Mouse (Mus musculus): ENCODE data around the gene H2-Q2. TPM values are rescaled to one million over a fixed set of nuclear protein-coding genes. Genes with fewer than 3 reads are reported as not detected.
A peak's percentile ranks its signal among the peaks of the same experiment; 100 is the strongest.
"Not testable (repeated sequence)": the region's sequence is repeated elsewhere in the genome, so short reads cannot be mapped to it uniquely, and the experiment has no call there.

Gene H2-Q2
- total RNA-seq, 2 experiments from 2014 or later, result 1.7 to 1.8 TPM

GRCm38 (mm10) chr17:35354071-35354470 lies 12.0 kb downstream of the H2-Q2 start:
- intact Hi-C loops (cut with DNase I), result no loop called here
- DNase-seq (ENCODE audit: extremely low spot score in 1 of 2, low spot score in 2 of 2), result no peak

DNA sequence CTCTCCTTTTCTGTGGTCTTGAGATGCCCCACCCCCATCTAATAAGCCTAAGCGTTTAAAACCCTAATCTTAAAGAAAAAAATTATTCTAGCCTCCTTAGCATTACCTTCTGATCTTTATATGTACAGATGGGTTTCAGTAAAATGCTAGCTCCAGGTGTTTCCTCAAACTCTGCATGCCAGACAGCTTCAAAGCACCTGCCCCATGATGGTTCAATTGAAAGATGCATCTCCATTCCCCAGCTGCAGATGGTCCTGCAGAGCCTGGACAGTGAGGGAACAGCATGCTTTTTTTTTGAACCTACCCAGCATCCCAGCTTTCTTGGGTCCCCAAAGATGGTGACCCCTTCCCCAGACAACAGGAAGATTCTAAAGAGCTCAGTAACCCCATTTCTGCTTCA lies 15.0 kb downstream of the H2-Q2 start:
- no peak for DNase-seq (ENCODE audit: extremely low spot score in 1 of 2, low spot score in 2 of 2)
- intact Hi-C loops (cut with DNase I), result loop anchor here (5.0 kb wide), 1 partner anchor 40 kb away; no protein-coding TSS in a partner anchor

DNA sequence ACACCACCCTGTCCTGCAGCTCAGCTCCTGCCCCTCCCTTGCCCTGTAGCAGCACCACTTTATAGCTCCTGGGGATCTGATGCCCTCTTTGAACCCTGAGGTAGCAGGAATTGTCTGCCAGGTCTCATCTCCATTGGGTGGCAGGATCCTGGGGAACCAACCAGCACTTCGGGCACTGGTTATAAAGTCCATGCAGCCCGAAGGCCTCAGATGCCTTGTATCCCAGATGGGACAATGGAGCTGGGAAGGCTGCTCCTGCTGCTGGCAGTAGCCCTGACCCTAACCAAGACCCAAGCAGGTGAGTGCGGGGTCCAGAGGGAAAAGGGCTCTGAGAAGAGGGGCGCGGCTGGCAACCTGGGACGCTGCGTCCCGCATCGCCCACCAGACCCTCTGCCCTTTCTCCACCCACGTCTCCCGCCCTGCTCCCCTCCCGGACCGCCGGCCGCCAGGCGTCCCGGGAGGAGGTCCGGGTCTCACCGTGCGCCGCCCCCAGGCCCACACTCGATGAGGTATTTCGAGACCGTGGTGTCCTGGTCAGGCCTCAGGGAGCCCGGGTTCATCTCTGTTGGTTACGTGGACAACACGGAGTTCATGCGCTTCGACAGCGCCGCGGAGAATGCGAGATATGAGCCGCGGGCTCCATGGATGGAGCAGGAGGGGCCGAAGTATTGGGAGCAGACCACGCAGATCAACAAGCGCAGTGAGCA lies 16.9 kb downstream of the H2-Q2 start:
- intact Hi-C loops (cut with DNase I), result loop anchor here (5.0 kb wide), 1 partner anchor 42 kb away; no protein-coding TSS in a partner anchor
- DNase-seq (ENCODE audit: extremely low spot score in 1 of 2, low spot score in 2 of 2), result no peak

- no peak for DNase-seq (ENCODE audit: extremely low spot score in 1 of 2, low spot score in 2 of 2)
Measured at GRCm38 (mm10) chr17:35359470-35359862, 17.4 kb downstream of the H2-Q2 start.

DNA sequence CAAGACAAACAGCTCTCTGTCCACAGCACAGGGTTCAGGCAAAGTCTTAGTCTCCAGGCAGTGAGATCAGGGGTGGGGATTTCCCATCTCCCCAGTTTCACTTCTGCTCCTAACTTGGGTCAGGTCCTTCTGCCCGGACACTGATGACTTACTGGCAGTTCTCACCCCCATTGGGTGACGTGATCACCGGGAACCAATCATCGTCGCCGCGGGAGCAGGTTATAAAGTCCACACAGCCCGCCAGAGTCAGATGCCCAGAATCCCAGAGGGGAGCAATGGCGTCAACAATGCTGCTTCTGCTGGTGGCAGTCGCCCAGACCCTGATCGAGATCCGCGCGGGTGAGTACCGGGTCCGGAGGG lies 37.3 kb downstream of the H2-Q2 start, which contains the start of gene H2-Q4:
Gene H2-Q4 (plus strand): TSS at position 249 of the 360 bp plus-strand sequence.
- intact Hi-C loops (cut with DNase I), result no loop called here
- peak; percentile 64 to 91 for DNase-seq (ENCODE audit: extremely low spot score in 1 of 2, low spot score in 2 of 2)

More at GRCm38 (mm10) chr17:35359470-35359862, 17.4 kb downstream of the H2-Q2 start:
- intact Hi-C loops (cut with DNase I), result loop anchor here (5.0 kb wide), 1 partner anchor 42 kb away; no protein-coding TSS in a partner anchor

DNA sequence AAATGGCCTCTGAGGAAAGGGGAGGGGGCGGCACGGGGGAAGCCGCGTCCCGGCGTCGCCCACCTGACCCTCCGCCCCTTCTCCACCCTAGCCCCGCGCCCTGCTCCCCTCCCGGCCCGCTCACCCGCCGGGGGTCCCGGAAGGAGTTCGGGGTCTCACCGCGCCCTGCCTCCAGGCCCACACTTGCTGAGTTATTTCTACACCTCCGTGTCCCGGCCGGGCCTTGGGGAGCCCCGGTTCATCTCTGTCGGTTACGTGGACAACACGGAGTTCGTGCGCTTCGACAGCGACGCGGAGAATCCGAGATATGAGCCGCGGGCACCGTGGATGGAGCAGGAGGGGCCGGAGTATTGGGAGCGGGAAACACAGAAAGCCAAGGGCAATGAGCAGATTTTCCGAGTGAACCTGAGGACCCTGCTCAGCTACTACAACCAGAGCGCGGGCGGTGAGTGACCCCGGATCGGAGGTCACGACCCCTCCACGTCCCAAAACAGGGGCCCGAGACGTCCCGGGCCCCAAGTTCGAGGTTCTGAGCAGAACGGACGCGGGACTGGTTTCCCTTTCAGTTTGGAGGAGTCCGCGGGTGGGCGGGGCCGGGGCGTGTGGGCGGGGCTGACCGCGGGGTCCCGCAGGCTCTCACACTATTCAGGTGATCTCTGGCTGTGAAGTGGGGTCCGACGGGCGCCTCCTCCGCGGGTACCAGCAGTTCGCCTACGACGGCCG lies 37.8 kb downstream of the H2-Q2 start:
- DNase-seq (ENCODE audit: extremely low spot score in 1 of 2, low spot score in 2 of 2), result peak in 1 of 2 experiments; percentile 47
- intact Hi-C loops (cut with DNase I), result no loop called here

- intact Hi-C loops (cut with DNase I); DNase-seq (ENCODE audit: extremely low spot score in 1 of 2, low spot score in 2 of 2): not testable (repeated sequence)
Measured at GRCm38 (mm10) chr17:35389796-35390195, 47.8 kb downstream of the H2-Q2 start.

DNA sequence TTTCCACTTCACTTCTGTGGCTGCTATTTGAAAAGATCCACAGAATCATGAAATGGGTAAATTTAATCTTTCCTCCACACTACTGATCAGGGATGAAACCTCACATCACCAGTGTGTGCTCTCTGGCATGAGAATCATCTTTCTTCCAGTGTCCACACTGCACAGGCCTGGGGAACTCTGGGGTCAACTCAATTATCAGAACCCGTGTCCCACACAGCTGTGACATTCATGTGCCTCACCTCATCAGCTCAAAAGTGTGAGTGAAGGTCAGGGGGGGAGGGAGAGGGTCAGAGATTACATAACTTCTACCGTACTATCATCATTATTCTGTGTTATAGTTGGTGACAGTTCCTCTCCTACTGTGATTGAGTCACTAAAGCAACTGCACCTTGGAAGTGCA lies 50.6 kb downstream of the H2-Q2 start:
- DNase-seq (ENCODE audit: extremely low spot score in 1 of 2, low spot score in 2 of 2); intact Hi-C loops (cut with DNase I): not testable (repeated sequence)

- intact Hi-C loops (cut with DNase I); DNase-seq (ENCODE audit: extremely low spot score in 1 of 2, low spot score in 2 of 2): not testable (repeated sequence)
Measured at GRCm38 (mm10) chr17:35393864-35394800, 52.1 kb downstream of the H2-Q2 start.

Other genes with a start within 250 kb of the H2-Q2 start
- gene Ly6g5c, start 234.0 kb upstream of the H2-Q2 start, total RNA-seq (2021), result not detected
- under 1 TPM; 0.58 to 0.81 TPM for gene Ly6g5b, start 226.8 kb upstream of the H2-Q2 start, total RNA-seq (2021)
- 10 to 100 TPM; 13.2 to 17.7 TPM for gene Gpank1, start 220.8 kb upstream of the H2-Q2 start, total RNA-seq (2021)
- gene Csnk2b, start 220.2 kb upstream of the H2-Q2 start, total RNA-seq (2021), result 100 to 1,000 TPM; 196 to 210 TPM
- gene D17H6S53E, start 215.9 kb upstream of the H2-Q2 start, total RNA-seq (2021), result 10 to 100 TPM; 23.8 to 24.6 TPM
- under 1 TPM in 1 of 2 experiments, not detected in 1; 0.34 TPM for gene Apom, start 210.2 kb upstream of the H2-Q2 start, total RNA-seq (2021)
- gene Bag6, start 207.1 kb upstream of the H2-Q2 start, total RNA-seq (2021), result 100 to 1,000 TPM; 297 to 299 TPM
- 100 to 1,000 TPM; 261 to 270 TPM for gene Prrc2a, start 177.3 kb upstream of the H2-Q2 start, total RNA-seq (2021)
- gene Aif1, start 166.2 kb upstream of the H2-Q2 start, total RNA-seq (2021), result 10 to 100 TPM in 1 of 2 experiments, 1 to 10 TPM in 1; 8.0 to 12.5 TPM
- 10 to 100 TPM; 13.7 to 14.9 TPM for gene Lst1, start 153.8 kb upstream of the H2-Q2 start, total RNA-seq (2021)
- gene Ltb, start 147.8 kb upstream of the H2-Q2 start, total RNA-seq (2021), result 1 to 10 TPM in 1 of 2 experiments, under 1 TPM in 1; 0.77 to 1.4 TPM
- under 1 TPM in 1 of 2 experiments, not detected in 1; 0.19 TPM for gene Tnf, start 140.2 kb upstream of the H2-Q2 start, total RNA-seq (2021)
- 1 to 10 TPM in 1 of 2 experiments, under 1 TPM in 1; 0.51 to 1.1 TPM for gene Lta, start 136.9 kb upstream of the H2-Q2 start, total RNA-seq (2021)
- gene Gm16181, start 121.4 kb upstream of the H2-Q2 start, total RNA-seq (2021), result not detected
- gene Atp6v1g2, start 108.6 kb upstream of the H2-Q2 start, total RNA-seq (2021), result 100 to 1,000 TPM; 329 to 351 TPM
- gene Nfkbil1, start 106.5 kb upstream of the H2-Q2 start, total RNA-seq (2021), result 10 to 100 TPM; 12.7 to 14.6 TPM
- 100 to 1,000 TPM; 255 to 261 TPM for gene Ddx39b, start 100.5 kb upstream of the H2-Q2 start, total RNA-seq (2021)
- 10 to 100 TPM; 18.2 to 21.5 TPM for gene H2-D1, start 79.5 kb upstream of the H2-Q2 start, total RNA-seq (2021)
- under 1 TPM; 0.67 to 0.81 TPM for gene H2-Q1, start 21.8 kb upstream of the H2-Q2 start, total RNA-seq (2021)
- gene H2-Q4, start 37.4 kb downstream of the H2-Q2 start, total RNA-seq (2021), result 1 to 10 TPM in 1 of 2 experiments, under 1 TPM in 1; 0.56 to 1.4 TPM
- gene H2-Q6, start 82.6 kb downstream of the H2-Q2 start, total RNA-seq (2021), result not detected
- under 1 TPM in 1 of 2 experiments, not detected in 1; 0.55 TPM for gene H2-Q7, start 96.9 kb downstream of the H2-Q2 start, total RNA-seq (2021)
- gene H2-Q10, start 127.8 kb downstream of the H2-Q2 start, total RNA-seq (2021), result not detected
- gene Pou5f1, start 163.8 kb downstream of the H2-Q2 start, total RNA-seq (2021), result not detected
- gene Tcf19, start 174.6 kb downstream of the H2-Q2 start, total RNA-seq (2021), result 1 to 10 TPM; 5.7 to 8.5 TPM
- gene Cchcr1, start 174.9 kb downstream of the H2-Q2 start, total RNA-seq (2021), result 1 to 10 TPM; 6.4 to 7.4 TPM
- gene Psors1c2, start 191.0 kb downstream of the H2-Q2 start, total RNA-seq (2021), result under 1 TPM; 0.43 to 0.59 TPM
- gene Cdsn, start 209.9 kb downstream of the H2-Q2 start, total RNA-seq (2021), result under 1 TPM; 0.41 to 0.47 TPM
- gene 2300002M23Rik, start 225.2 kb downstream of the H2-Q2 start, total RNA-seq (2021), result not detected

Measured in left cerebral cortex, postnatal 10 days (tissue).